Mouse (Mus musculus): ENCODE measurements at regions not wholly inside any gene's neighbourhood (a gene's known extent, or its start where the extent isn't known, plus 50 kb on each side); places are given as distances from the start of the nearest gene placed in this dataset.
A peak's percentile ranks its signal among the peaks of the same experiment; 100 is the strongest.

DNA sequence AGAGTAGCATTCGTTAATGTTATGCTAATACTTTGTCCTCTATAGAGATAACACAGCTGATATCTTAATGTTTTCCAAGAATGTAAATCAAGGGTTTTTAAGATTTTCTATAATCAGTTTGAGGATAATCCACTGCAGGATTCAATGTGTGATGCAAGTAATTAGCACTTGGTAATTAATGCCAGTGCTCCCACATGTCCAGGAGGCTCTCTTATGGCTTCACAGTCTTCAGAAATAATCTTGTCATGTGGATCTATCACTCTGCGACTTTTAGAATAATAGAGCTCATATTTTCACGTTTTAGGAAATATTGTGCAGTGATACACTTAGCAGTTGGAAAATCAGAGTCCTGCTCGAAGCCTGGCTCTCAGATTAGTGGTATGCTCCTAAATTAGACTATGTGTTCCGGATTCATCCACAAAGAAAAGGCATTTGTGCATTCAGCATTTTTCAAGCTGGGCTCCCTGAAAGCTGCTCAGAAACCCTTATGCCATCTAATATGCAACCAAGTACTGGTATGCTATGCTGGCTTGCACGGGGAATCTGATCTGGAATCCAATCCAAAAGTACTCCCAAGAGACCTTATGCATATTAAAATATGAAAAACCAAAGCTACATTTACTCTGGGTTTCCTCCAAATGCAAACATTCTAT, 1302.8 kb upstream of the Tyrp1 start:
- no peak for TF ChIP-seq CTCF (conservative IDR thresholded peaks at IDR 0.05)
- peak in 1 of 2 experiments; percentile 13 for DNase-seq (ENCODE audit: low spot score in 2 of 2)
- Histone ChIP-seq H3K27ac (no peak overlapping the region; the same call in 1 of the 2 replicates), H3K4me3 (no peak overlapping the region)

DNA sequence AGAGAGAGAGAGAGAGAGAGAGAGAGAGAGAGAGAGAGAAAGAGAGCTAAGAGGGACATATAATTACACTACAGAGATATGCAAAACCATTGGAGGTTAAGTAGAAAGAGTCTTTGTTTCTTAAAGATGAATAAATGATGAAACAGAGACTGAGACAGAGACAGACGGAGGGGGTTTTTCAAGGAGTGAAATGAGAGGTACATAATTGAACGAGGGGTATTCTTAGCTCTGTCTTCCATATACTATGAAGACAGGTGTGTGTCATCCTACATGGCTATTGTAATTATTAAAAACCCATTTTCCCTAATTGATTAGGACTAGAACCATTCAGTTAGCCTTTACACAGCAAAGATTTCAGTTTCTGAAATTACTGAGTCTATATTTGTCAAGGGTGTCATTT, 1302.2 kb upstream of the Tyrp1 start:
- no peak for DNase-seq (ENCODE audit: low spot score in 2 of 2)
- TF ChIP-seq CTCF (conservative IDR thresholded peaks at IDR 0.05): no peak
- Histone ChIP-seq H3K27ac (no peak overlapping the region), H3K4me3 (no peak overlapping the region)

DNA sequence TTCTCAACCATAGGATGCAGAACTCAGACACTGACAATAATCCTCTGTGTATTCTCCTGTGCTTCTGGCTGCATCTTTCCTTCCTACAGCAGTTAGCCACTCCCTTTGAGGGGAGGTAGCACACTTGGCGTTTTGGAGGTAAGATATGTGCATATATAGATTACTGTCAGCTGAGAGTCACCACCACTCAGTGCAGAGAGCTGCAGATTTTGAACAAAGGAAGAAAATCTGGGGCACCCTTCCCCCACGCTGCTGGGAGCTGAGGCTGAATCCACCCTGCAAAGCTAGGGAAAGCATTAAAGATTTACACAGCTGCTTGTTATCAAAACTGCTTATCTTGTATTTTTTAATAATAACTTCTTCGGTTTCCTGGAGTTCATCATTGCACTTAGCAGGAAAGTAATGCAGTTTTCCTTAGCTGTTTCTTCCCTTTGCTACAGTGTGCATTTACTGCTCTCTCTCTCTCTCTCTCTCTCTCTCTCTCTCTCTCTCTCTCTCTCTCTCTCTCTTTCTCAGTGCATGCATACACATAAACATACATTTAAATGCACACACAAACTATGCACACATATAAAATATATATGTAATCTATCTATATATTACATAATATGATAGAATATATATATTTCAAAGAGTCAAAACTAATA, 1301.4 kb upstream of the Tyrp1 start:
- no peak for TF ChIP-seq CTCF (conservative IDR thresholded peaks at IDR 0.05)
- DNase-seq (ENCODE audit: low spot score in 2 of 2): no peak
- no peak overlapping the region for H3K27ac ChIP-seq
- no peak overlapping the region for H3K4me3 ChIP-seq

DNA sequence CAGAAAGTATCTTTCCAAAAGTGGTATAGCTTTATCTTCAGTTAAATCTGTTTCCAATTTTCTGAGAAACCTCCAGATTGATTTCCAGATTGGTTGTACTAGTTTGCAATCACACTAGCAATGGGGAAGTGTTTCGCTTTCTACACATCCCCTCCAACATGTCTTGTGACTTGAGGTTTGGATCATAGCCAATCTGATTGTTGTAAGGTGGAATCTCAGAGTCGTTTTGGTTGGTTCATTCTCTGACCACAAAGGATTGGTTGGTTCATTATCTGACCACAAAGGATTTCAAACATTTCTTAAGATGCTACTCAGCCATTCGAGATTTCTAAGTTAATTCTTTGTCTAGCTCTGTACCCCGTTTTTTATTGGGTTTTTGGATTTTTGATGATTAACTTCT, 1288.5 kb upstream of the Tyrp1 start:
- Histone ChIP-seq H3K4me3 (no peak overlapping the region), H3K27ac (no peak overlapping the region)
- no peak for TF ChIP-seq CTCF (conservative IDR thresholded peaks at IDR 0.05)
- no peak for DNase-seq (ENCODE audit: low spot score in 2 of 2)

All from layer of hippocampus, adult 2 months (tissue).